Mouse (Mus musculus) heart, postnatal 0 days (tissue): Measurements from ENCODE around the gene Cdkn2d. TPM values are rescaled to one million over a fixed set of nuclear protein-coding genes. Genes with fewer than 3 reads are reported as not detected.
A peak's percentile ranks its signal among the peaks of the same experiment; 100 is the strongest.

Experiments
- ATAC-seq: fragments of 200-750 bp; cut with Nextera tagmentation; 2 replicates; pipeline ENCODE4 v1.8.0; 2017; ENCODE audit warnings: low read depth, moderate number of reproducible peaks, moderate library complexity; ENCODE audit not compliant: insufficient read depth
- DNase-seq: peaks from one replicate; pipeline ENCODE4 v3.0.0-alpha.2; 2016; ENCODE audit warnings: low spot score
- H3K27ac ChIP-seq: fragments of 300-500 bp; sonication (generic); 2 replicates; pipeline ENCODE4 v1.5.1; 2014; ENCODE audit warnings: low read depth, mild to moderate bottlenecking
- H3K27me3 ChIP-seq: fragments of 300-500 bp; sonication (generic); 2 replicates; pipeline ENCODE4 v1.6.1; 2014; ENCODE audit warnings: low read length, mixed read lengths; ENCODE audit not compliant: control insufficient read depth, insufficient read depth
- H3K36me3 ChIP-seq: fragments of 300-500 bp; sonication (generic); replicated peaks from 2 replicates; pipeline ENCODE4 v1.6.1; 2014; ENCODE audit warnings: low read length, mixed read lengths; ENCODE audit not compliant: control insufficient read depth, insufficient read depth
- H3K4me1 ChIP-seq: fragments of 300-500 bp; sonication (generic); 2 replicates; pipeline ENCODE4 v1.6.1; 2014; ENCODE audit warnings: antibody characterized with exemption; ENCODE audit not compliant: control insufficient read depth, insufficient read depth
- H3K4me2 ChIP-seq: fragments of 300-500 bp; sonication (generic); 2 replicates; pipeline ENCODE4 v1.6.1; 2014; ENCODE audit warnings: low read depth, mild to moderate bottlenecking, low read length, moderate library complexity
- H3K4me3 ChIP-seq: fragments of 300-500 bp; sonication (generic); 2 replicates; pipeline ENCODE4 v1.5.1; 2014; ENCODE audit warnings: low read depth, low read length
- H3K9ac ChIP-seq: fragments of 300-500 bp; sonication (generic); replicated peaks from 2 replicates; pipeline ENCODE4 v1.6.1; 2014; ENCODE audit warnings: low read depth, low read length, mixed read lengths
- H3K9me3 ChIP-seq: fragments of 300-500 bp; sonication (generic); replicated peaks from 2 replicates; pipeline ENCODE4 v1.6.1; 2016; ENCODE audit warnings: low read length; ENCODE audit not compliant: control insufficient read depth
- CTCF ChIP-seq: IDR thresholded peaks from 2 replicates; pipeline ENCODE4 v1.5.1; 2016; ENCODE audit warnings: antibody characterized with exemption, control low read depth, low read depth
- EP300 ChIP-seq: IDR thresholded peaks from 2 replicates; pipeline ENCODE4 v1.6.1; 2016; ENCODE audit warnings: antibody characterized with exemption, low read depth
- WGBS: fragments of 180-500 bp; shearing (Covaris S2); extraction: QIAGEN DNeasy Blood & Tissue Kit; methylation state at CpG from one replicate; pipeline ENCODE4 v1.1.7; 2014; 5-methylcytosine and 5-hydroxymethylcytosine counted together
- polyA plus RNA-seq: library from polyadenylated mRNA; unstranded; fragments of >200 nt; fragmentation: Nextera tagmentation; extraction: Ambion mirVana; gene quantifications from 2 replicates; pipeline ENCODE4 v1.2.1, GENCODE M21; 2015
- total RNA-seq: library from RNA; depleted of rRNA; stranded (reverse); fragments of >200 nt; gene quantifications from 2 replicates; pipeline ENCODE4 v1.2.3, GENCODE M21; 2014; ENCODE audit warnings: low replicate concordance; rRNA removed

Cdkn2d gene
- total and polyA plus RNA-seq, 2 experiments from 2014 or later = 65.8 to 67.4 TPM

GRCm38 (mm10) chr9:21239465-21239848, 51.8 kb downstream of the Cdkn2d start:
- H3K4me1 ChIP-seq = peaks cover 17% of the 10 kb centered on the region
- H3K4me2 ChIP-seq = peak overlapping the region; percentile 67
- H3K27ac ChIP-seq = peak overlapping the region; percentile 97
- 39% methylated on average over 4 of the region's 4 CpGs for WGBS
- peak overlapping the region; percentile 94 for H3K9ac ChIP-seq
- TF ChIP-seq EP300 (0 out of 2 replicates have a peak, but pooled peaks have one; percentile 7), CTCF (no peak)
- ATAC-seq = no peak
- H3K36me3 ChIP-seq = peaks cover 20% of the 10 kb centered on the region; the same call in 1 of the 2 replicates
- H3K4me3 ChIP-seq = peak overlapping the region; percentile 85
- H3K9me3 ChIP-seq = no peaks in the 10 kb centered on the region
- DNase-seq = no peak
- H3K27me3 ChIP-seq = peaks cover 20% of the 10 kb centered on the region

GRCm38 (mm10) chr9:21238733-21239464, 52.3 kb downstream of the Cdkn2d start, which contains the start of gene Keap1:
TSS of gene Keap1 (minus strand) at chr9:21239361.
- under 1% methylated on average over 71 of the region's 90 CpGs for WGBS
- peak within 1 kb of the TSS; percentile 97 for H3K27ac ChIP-seq
- peaks cover 25% of the 10 kb centered on the region for H3K36me3 ChIP-seq
- peaks cover 11% of the 10 kb centered on the region; the same call in 1 of the 2 replicates for H3K4me1 ChIP-seq
- no peaks in the 10 kb centered on the region for H3K9me3 ChIP-seq
- H3K9ac ChIP-seq = peak within 1 kb of the TSS; percentile 94
- peaks cover 15% of the 10 kb centered on the region for H3K27me3 ChIP-seq
- peak; percentile 85 for ATAC-seq
- peak within 1 kb of the TSS; percentile 67 for H3K4me2 ChIP-seq
- H3K4me3 ChIP-seq = peak within 1 kb of the TSS; percentile 85
- peak; percentile 46; the same call in 1 of the 2 replicates for TF ChIP-seq EP300
- no peak for TF ChIP-seq CTCF
- peak; percentile 78 for DNase-seq

Other genes starting within 250 kb of the Cdkn2d start
- not detected in 2 replicates for gene Zglp1, start 224.3 kb downstream of the Cdkn2d start, total RNA-seq
- gene Zglp1, start 224.3 kb downstream of the Cdkn2d start, polyA plus RNA-seq = 0.30 TPM in 1 of 2 replicates, not detected in the other
- 0.23 TPM in 1 of 2 replicates, not detected in the other for gene Gm49373, start 218.3 kb downstream of the Cdkn2d start, total RNA-seq
- 0.12 and 0.18 TPM in 2 replicates for gene Gm49373, start 218.3 kb downstream of the Cdkn2d start, polyA plus RNA-seq
- 63.8 and 79.5 TPM in 2 replicates for gene Fdx1l, start 217.8 kb downstream of the Cdkn2d start, total RNA-seq
- 51.1 and 51.6 TPM in 2 replicates for gene Fdx1l, start 217.8 kb downstream of the Cdkn2d start, polyA plus RNA-seq
- 0.66 and 1.6 TPM in 2 replicates for gene Gm38431, start 199.4 kb downstream of the Cdkn2d start, total RNA-seq
- gene Gm38431, start 199.4 kb downstream of the Cdkn2d start, polyA plus RNA-seq = 0.34 TPM in 2 replicates
- 40.8 and 48.3 TPM in 2 replicates for gene Raver1, start 199.4 kb downstream of the Cdkn2d start, total RNA-seq
- 15.5 and 15.9 TPM in 2 replicates for gene Raver1, start 199.4 kb downstream of the Cdkn2d start, polyA plus RNA-seq
- gene Tyk2, start 160.2 kb downstream of the Cdkn2d start, total RNA-seq = 16.7 and 17.9 TPM in 2 replicates
- 7.7 and 8.3 TPM in 2 replicates for gene Tyk2, start 160.2 kb downstream of the Cdkn2d start, polyA plus RNA-seq
- gene Cdc37, start 141.4 kb downstream of the Cdkn2d start, total RNA-seq = 32.9 and 50.1 TPM in 2 replicates
- 176 and 183 TPM in 2 replicates for gene Cdc37, start 141.4 kb downstream of the Cdkn2d start, polyA plus RNA-seq
- gene Pde4a, start 125.7 kb downstream of the Cdkn2d start, total RNA-seq = 10.2 and 14.6 TPM in 2 replicates
- gene Pde4a, start 125.7 kb downstream of the Cdkn2d start, polyA plus RNA-seq = 16.6 and 17.5 TPM in 2 replicates
- 67.9 and 79.0 TPM in 2 replicates for gene Keap1, start 52.0 kb downstream of the Cdkn2d start, total RNA-seq
- gene Keap1, start 52.0 kb downstream of the Cdkn2d start, polyA plus RNA-seq = 42.7 and 45.7 TPM in 2 replicates
- gene S1pr5, start 43.0 kb downstream of the Cdkn2d start, total RNA-seq = not detected in 2 replicates
- 0.10 and 0.15 TPM in 2 replicates for gene S1pr5, start 43.0 kb downstream of the Cdkn2d start, polyA plus RNA-seq
- 41.2 and 67.4 TPM in 2 replicates for gene Atg4d, start 26.1 kb downstream of the Cdkn2d start, total RNA-seq
- 53.6 and 56.1 TPM in 2 replicates for gene Atg4d, start 26.1 kb downstream of the Cdkn2d start, polyA plus RNA-seq
- gene Kri1, start 3.4 kb downstream of the Cdkn2d start, total RNA-seq = 7.0 and 16.3 TPM in 2 replicates
- gene Kri1, start 3.4 kb downstream of the Cdkn2d start, polyA plus RNA-seq = 5.9 and 9.1 TPM in 2 replicates
- gene Ap1m2, start 20.9 kb upstream of the Cdkn2d start, total RNA-seq = 0.46 and 0.57 TPM in 2 replicates
- gene Ap1m2, start 20.9 kb upstream of the Cdkn2d start, polyA plus RNA-seq = 0.15 TPM in 1 of 2 replicates, not detected in the other
- gene Slc44a2, start 29.3 kb upstream of the Cdkn2d start, total RNA-seq = 44.0 and 84.8 TPM in 2 replicates
- gene Slc44a2, start 29.3 kb upstream of the Cdkn2d start, polyA plus RNA-seq = 45.0 and 46.5 TPM in 2 replicates
- 34.7 and 37.3 TPM in 2 replicates for gene Ilf3, start 76.5 kb upstream of the Cdkn2d start, total RNA-seq
- gene Ilf3, start 76.5 kb upstream of the Cdkn2d start, polyA plus RNA-seq = 53.6 and 58.4 TPM in 2 replicates
- gene Qtrt1, start 120.4 kb upstream of the Cdkn2d start, total RNA-seq = 34.3 and 39.7 TPM in 2 replicates
- 15.5 and 15.6 TPM in 2 replicates for gene Qtrt1, start 120.4 kb upstream of the Cdkn2d start, polyA plus RNA-seq
- gene Dnm2, start 133.5 kb upstream of the Cdkn2d start, total RNA-seq = 78.3 and 95.8 TPM in 2 replicates
- gene Dnm2, start 133.5 kb upstream of the Cdkn2d start, polyA plus RNA-seq = 56.8 and 61.1 TPM in 2 replicates
- gene Tmed1, start 218.8 kb upstream of the Cdkn2d start, total RNA-seq = 70.5 and 99.3 TPM in 2 replicates
- gene Tmed1, start 218.8 kb upstream of the Cdkn2d start, polyA plus RNA-seq = 83.7 and 89.1 TPM in 2 replicates
- gene AB124611, start 234.8 kb upstream of the Cdkn2d start, total RNA-seq = 0.15 and 3.3 TPM in 2 replicates
- gene AB124611, start 234.8 kb upstream of the Cdkn2d start, polyA plus RNA-seq = 1.00 and 1.6 TPM in 2 replicates